Mouse (Mus musculus) c-Kit-positive CD71-positive TER-119-negative erythroid progenitor cells, embryonic 14.5 days (primary cell): ENCODE data around the gene 2010300C02Rik.
A peak's percentile ranks its signal among the peaks of the same experiment; 100 is the strongest.

Experiments
- DNase-seq: peaks from one replicate; pipeline ENCODE4 v3.0.0-alpha.2; 2013; ENCODE audit warnings: low read depth

Gene 2010300C02Rik

GRCm38 (mm10) chr1:37711596-37712356 is 8.1 kb downstream of the 2010300C02Rik start:
- no peak for DNase-seq

GRCm38 (mm10) chr1:37711082-37711481 is 8.8 kb downstream of the 2010300C02Rik start:
- DNase-seq: no peak

- no peak for DNase-seq
Measured at GRCm38 (mm10) chr1:37709736-37710135, 10.1 kb downstream of the 2010300C02Rik start.

GRCm38 (mm10) chr1:37708270-37708955 is 11.5 kb downstream of the 2010300C02Rik start:
- no peak for DNase-seq

GRCm38 (mm10) chr1:37702326-37702725 is 17.6 kb downstream of the 2010300C02Rik start:
- DNase-seq: no peak

- no peak for DNase-seq
Measured at GRCm38 (mm10) chr1:37698852-37699439, 20.9 kb downstream of the 2010300C02Rik start.

- DNase-seq: no peak
Measured at GRCm38 (mm10) chr1:37698186-37698839, 21.6 kb downstream of the 2010300C02Rik start.

- DNase-seq: no peak
Measured at GRCm38 (mm10) chr1:37696918-37697317, 23.0 kb downstream of the 2010300C02Rik start.

- no peak for DNase-seq
Measured at GRCm38 (mm10) chr1:37695732-37696131, 24.2 kb downstream of the 2010300C02Rik start.

GRCm38 (mm10) chr1:37694417-37694816 is 25.5 kb downstream of the 2010300C02Rik start:
- no peak for DNase-seq

GRCm38 (mm10) chr1:37691179-37691578 is 28.7 kb downstream of the 2010300C02Rik start:
- peak; percentile 8 for DNase-seq

GRCm38 (mm10) chr1:37690665-37691064 is 29.2 kb downstream of the 2010300C02Rik start:
- DNase-seq: peak; percentile 28

- DNase-seq: no peak
Measured at GRCm38 (mm10) chr1:37689730-37690129, 30.2 kb downstream of the 2010300C02Rik start.

- DNase-seq: no peak
Measured at GRCm38 (mm10) chr1:37688351-37688750, 31.5 kb downstream of the 2010300C02Rik start.

- no peak for DNase-seq
Measured at GRCm38 (mm10) chr1:37687515-37687914, 32.4 kb downstream of the 2010300C02Rik start.

- DNase-seq: no peak
Measured at GRCm38 (mm10) chr1:37686953-37687441, 32.9 kb downstream of the 2010300C02Rik start.

- peak; percentile 47 for DNase-seq
Measured at GRCm38 (mm10) chr1:37678327-37679123, 41.4 kb downstream of the 2010300C02Rik start.

GRCm38 (mm10) chr1:37676967-37677512 is 42.8 kb downstream of the 2010300C02Rik start:
- DNase-seq: no peak

GRCm38 (mm10) chr1:37675444-37675843 is 44.4 kb downstream of the 2010300C02Rik start:
- DNase-seq: no peak

GRCm38 (mm10) chr1:37674266-37674665 is 45.6 kb downstream of the 2010300C02Rik start:
- no peak for DNase-seq

GRCm38 (mm10) chr1:37671316-37671715 is 48.6 kb downstream of the 2010300C02Rik start:
- no peak for DNase-seq
